Comparison of ENCODE assay signal across 13 mouse cellular contexts in genomic region chr15:100419311-100419710, GRCm38 (mm10). TPM values are rescaled to one million over a fixed set of nuclear protein-coding genes. Genes with fewer than 3 reads are reported as not detected.
DNase-seq lines count a peak whose midpoint lies in the region; ATAC-seq and TF ChIP-seq lines count a peak whose summit lies in the region.
"Had no signal": no experiment of that assay in that cellular context is flagged by ENCODE, and none has a peak within 500 bp of the region (broad histone marks: within the 10 kb centered on the region; RNA-seq: fewer than 3 reads in every experiment).

No protein-coding gene starts in this region.

- H3K4me2 ChIP-seq in liver, embryonic 16.5 days (ENCODE audit: low read depth, low read length): peak overlapping the region; percentile 74

- TF ChIP-seq CTCF in bone marrow, adult 2 months (IDR thresholded peaks at IDR 0.05; ENCODE audit: control insufficient read depth, insufficient read depth, low read length): no peak

- TF ChIP-seq POLR2A in bone marrow, adult 2 months (IDR thresholded peaks at IDR 0.05; ENCODE audit: borderline replicate concordance, control insufficient read depth, low read depth, low read length): no peak

- H3K27me3 ChIP-seq in megakaryocyte, embryonic 14.5 days (replicated peaks): peaks cover 8% of the 10 kb centered on the region
- peaks cover 4% of the 10 kb centered on the region for H3K27me3 ChIP-seq in liver, embryonic 16.5 days (ENCODE audit: control insufficient read depth, insufficient read depth, low read depth, low read length)

- H3K36me3 ChIP-seq in megakaryocyte, embryonic 14.5 days (replicated peaks; ENCODE audit: low read length): peaks cover 9% of the 10 kb centered on the region
- H3K36me3 ChIP-seq in liver, embryonic 16.5 days (ENCODE audit: control insufficient read depth, insufficient read depth): no peaks in the 10 kb centered on the region

- H3K4me1 ChIP-seq in megakaryocyte, embryonic 14.5 days: peaks cover 80% of the 10 kb centered on the region
- H3K4me1 ChIP-seq in bone marrow, adult 2 months (ENCODE audit: control insufficient read depth, insufficient read depth, low read length): peaks cover 6% of the 10 kb centered on the region
- H3K4me1 ChIP-seq in liver, embryonic 16.5 days (ENCODE audit: control insufficient read depth, low read depth, low read length): peaks cover 80% of the 10 kb centered on the region

- H3K27ac ChIP-seq in bone marrow, adult 2 months (ENCODE audit: control insufficient read depth, insufficient read depth, low read depth, low read length, poor library complexity): peak overlapping the region; percentile 64
- H3K27ac ChIP-seq in liver, embryonic 16.5 days (ENCODE audit: low read length): peak overlapping the region; percentile 97

- 60% methylated on average over 8 of the region's 8 CpGs for WGBS in bone marrow, adult 2 months
- 41% methylated on average over 8 of the region's 8 CpGs for WGBS in liver, embryonic 16.5 days (ENCODE audit: insufficient replicate concordance)

- no peaks in the 10 kb centered on the region for H3K9me3 ChIP-seq in megakaryocyte, embryonic 14.5 days
- H3K9me3 ChIP-seq in liver, embryonic 16.5 days (replicated peaks; ENCODE audit: control insufficient read depth, low read length): no peaks in the 10 kb centered on the region

- ATAC-seq in megakaryocyte, adult 5-6 weeks (ENCODE audit: poor library complexity, severe bottlenecking): no peak
- ATAC-seq in liver, embryonic 16.5 days (ENCODE audit: low read depth): no peak

- H3K9ac ChIP-seq in liver, embryonic 16.5 days (ENCODE audit: low read depth, low read length): peak overlapping the region; percentile 61

- DNase-seq in gastrocnemius, adult 18-20 months (ENCODE audit: low spot score): peak; percentile 51
- DNase-seq in gastrocnemius, postnatal 10 days: no peak
- DNase-seq in cerebellum, adult 9-10 months: no peak
- DNase-seq in embryo, embryonic 10.5 days (ENCODE audit: low spot score): no peak
- DNase-seq: cerebellum, postnatal 25 days had no signal

- H3K4me3 ChIP-seq in megakaryocyte, embryonic 14.5 days (replicated peaks): peak overlapping the region; percentile 77
- peak overlapping the region; percentile 36 for H3K4me3 ChIP-seq in bone marrow, adult 2 months (replicated peaks; ENCODE audit: control insufficient read depth, low read depth, low read length)
- peak overlapping the region; percentile 84 for H3K4me3 ChIP-seq in liver, embryonic 16.5 days (ENCODE audit: low read depth, low read length)

RNA-seq across cellular contexts. Expression of gene Gm5475, which starts 2.6 kb away (rescaled TPM):
- total RNA-seq in gastrocnemius, adult 18-20 months (2021): under 1 TPM in 1 of 2 experiments, not detected in 1; 0.09 TPM
- total RNA-seq in gastrocnemius, postnatal 10 days (2021): under 1 TPM in 1 of 2 experiments, not detected in 1; 0.18 TPM
- not detected in 2 replicates for polyA plus RNA-seq in megakaryocyte, embryonic 14.5 days (2012; ENCODE audit: insufficient read depth, low replicate concordance)
- not detected in 2 replicates for total RNA-seq in megakaryocyte, adult 5-6 weeks (2015)
- not detected in 2 replicates for total RNA-seq in megakaryocyte, adult 5-6 weeks (2017)
- polyA plus RNA-seq in bone marrow, adult 2 months (2011; ENCODE audit: insufficient read depth, insufficient read length, low replicate concordance, missing spikeins): not detected in 2 replicates
- polyA plus RNA-seq in liver, embryonic 16.5 days (2015; fragmentation: Nextera tagmentation; extraction: Ambion mirVana): 0.04 TPM in 1 of 2 replicates, not detected in the other
- total RNA-seq: neutrophil, adult 5-6 weeks had no signal

RNA-seq across cellular contexts. Expression of gene Slc11a2, which starts 5.6 kb away (rescaled TPM):
- 10 to 100 TPM; 34.5 to 40.0 TPM for total RNA-seq in gastrocnemius, adult 18-20 months (2021)
- 10 to 100 TPM; 23.3 to 31.9 TPM for total RNA-seq in gastrocnemius, postnatal 10 days (2021)
- 0.62 TPM in 1 of 2 replicates, not detected in the other for polyA plus RNA-seq in megakaryocyte, embryonic 14.5 days (2012; ENCODE audit: insufficient read depth, low replicate concordance)
- total RNA-seq in megakaryocyte, adult 5-6 weeks (2015): 5.0 and 5.3 TPM in 2 replicates
- 3.1 and 6.0 TPM in 2 replicates for total RNA-seq in megakaryocyte, adult 5-6 weeks (2017)
- 27.7 and 30.7 TPM in 2 replicates for polyA plus RNA-seq in bone marrow, adult 2 months (2011; ENCODE audit: insufficient read depth, insufficient read length, low replicate concordance, missing spikeins)
- 37.1 and 40.0 TPM in 2 replicates for polyA plus RNA-seq in liver, embryonic 16.5 days (2015; fragmentation: Nextera tagmentation; extraction: Ambion mirVana)

RNA-seq across cellular contexts. Expression of gene Letmd1, which starts 49.5 kb away (rescaled TPM):
- total RNA-seq in gastrocnemius, adult 18-20 months (2021): 1 to 10 TPM; 6.7 to 7.5 TPM
- total RNA-seq in gastrocnemius, postnatal 10 days (2021): 10 to 100 TPM; 11.1 to 15.7 TPM
- polyA plus RNA-seq in megakaryocyte, embryonic 14.5 days (2012; ENCODE audit: insufficient read depth, low replicate concordance): 21.1 and 42.7 TPM in 2 replicates
- total RNA-seq in megakaryocyte, adult 5-6 weeks (2015): 15.2 and 17.2 TPM in 2 replicates
- total RNA-seq in megakaryocyte, adult 5-6 weeks (2017): 8.8 and 15.5 TPM in 2 replicates
- polyA plus RNA-seq in bone marrow, adult 2 months (2011; ENCODE audit: insufficient read depth, insufficient read length, low replicate concordance, missing spikeins): 10.9 and 19.1 TPM in 2 replicates
- 12.8 and 15.3 TPM in 2 replicates for polyA plus RNA-seq in liver, embryonic 16.5 days (2015; fragmentation: Nextera tagmentation; extraction: Ambion mirVana)

RNA-seq across cellular contexts. Expression of gene Higd1c, which starts 55.0 kb away (rescaled TPM):
- total RNA-seq in gastrocnemius, adult 18-20 months (2021): not detected
- not detected for total RNA-seq in gastrocnemius, postnatal 10 days (2021)
- not detected in 2 replicates for polyA plus RNA-seq in megakaryocyte, embryonic 14.5 days (2012; ENCODE audit: insufficient read depth, low replicate concordance)
- total RNA-seq in megakaryocyte, adult 5-6 weeks (2015): not detected in 2 replicates
- not detected in 2 replicates for total RNA-seq in megakaryocyte, adult 5-6 weeks (2017)
- not detected in 2 replicates for polyA plus RNA-seq in bone marrow, adult 2 months (2011; ENCODE audit: insufficient read depth, insufficient read length, low replicate concordance, missing spikeins)
- polyA plus RNA-seq in liver, embryonic 16.5 days (2015; fragmentation: Nextera tagmentation; extraction: Ambion mirVana): not detected in 2 replicates
- total RNA-seq: left cerebral cortex, postnatal 10 days; neutrophil, adult 5-6 weeks had no signal
- polyA plus RNA-seq: gonadal fat pad, adult 2 months; testis, adult 2 months had no signal
